Mouse (Mus musculus): ENCODE data around the gene Plekhg6.
A peak's percentile ranks its signal among the peaks of the same experiment; 100 is the strongest.

The Plekhg6 gene

DNA sequence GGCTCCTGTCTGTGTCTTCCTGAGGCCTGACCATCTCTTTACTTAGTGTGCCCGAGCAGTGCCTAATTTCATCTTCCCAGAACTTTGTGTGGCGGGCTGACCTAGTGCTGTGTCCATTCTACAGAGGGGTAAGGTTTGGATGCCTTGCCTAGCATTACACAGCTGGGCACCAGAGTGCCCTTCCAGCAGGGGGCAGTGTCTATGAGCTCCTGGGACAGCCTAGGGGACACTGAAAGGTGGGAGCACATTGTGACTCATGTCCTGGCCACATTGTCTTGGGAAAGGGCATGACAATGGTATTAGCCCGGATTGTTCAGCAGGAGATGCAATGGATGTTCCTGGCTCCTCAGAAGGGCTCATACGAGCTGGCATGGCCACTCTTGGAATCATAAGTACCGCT lies 52.4 kb downstream of the Plekhg6 start:
- peak; percentile 40 for DNase-seq (ENCODE audit: low read depth, low spot score)

DNA sequence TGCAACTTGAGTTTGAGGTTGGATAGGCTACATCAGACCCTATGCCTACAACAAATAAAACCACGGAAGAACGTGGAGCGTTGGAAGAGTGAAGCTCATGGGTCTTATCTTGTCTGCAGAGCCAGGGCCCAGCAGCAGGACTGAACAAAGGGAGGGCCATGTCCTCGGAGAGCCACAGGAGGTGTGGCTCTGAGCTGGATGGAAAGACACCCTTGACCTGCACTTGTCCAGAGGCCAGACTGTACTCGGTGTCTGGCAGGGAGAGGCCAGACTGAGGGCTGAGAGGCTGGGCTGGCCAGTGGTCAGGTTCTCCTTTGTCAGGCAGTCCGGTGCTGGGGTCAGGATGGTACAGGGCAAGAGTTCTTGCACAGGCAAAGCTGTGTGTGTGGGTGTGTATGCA lies 55.3 kb downstream of the Plekhg6 start:
- no peak for DNase-seq (ENCODE audit: low read depth, low spot score)

DNA sequence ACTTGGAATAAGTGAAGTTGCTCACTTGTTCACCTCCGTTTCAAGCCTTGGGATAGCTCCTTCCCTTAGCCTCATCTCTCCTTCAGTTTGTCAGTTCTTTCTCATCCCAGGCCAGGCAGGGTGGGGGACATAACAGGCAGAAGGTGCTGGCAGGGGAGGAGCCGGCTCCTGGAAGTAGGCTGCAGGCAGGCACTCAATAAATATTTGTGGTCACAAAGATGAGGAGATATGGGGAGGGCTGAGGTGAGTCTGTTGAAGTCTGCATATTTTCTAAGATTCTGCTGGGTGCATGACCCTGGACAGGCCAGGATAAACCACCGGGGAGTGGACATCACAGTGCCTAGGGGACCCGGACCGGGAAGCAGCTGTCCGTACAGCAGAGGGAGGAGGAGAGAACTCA lies 57.0 kb downstream of the Plekhg6 start:
- no peak for DNase-seq (ENCODE audit: low read depth, low spot score)

DNA sequence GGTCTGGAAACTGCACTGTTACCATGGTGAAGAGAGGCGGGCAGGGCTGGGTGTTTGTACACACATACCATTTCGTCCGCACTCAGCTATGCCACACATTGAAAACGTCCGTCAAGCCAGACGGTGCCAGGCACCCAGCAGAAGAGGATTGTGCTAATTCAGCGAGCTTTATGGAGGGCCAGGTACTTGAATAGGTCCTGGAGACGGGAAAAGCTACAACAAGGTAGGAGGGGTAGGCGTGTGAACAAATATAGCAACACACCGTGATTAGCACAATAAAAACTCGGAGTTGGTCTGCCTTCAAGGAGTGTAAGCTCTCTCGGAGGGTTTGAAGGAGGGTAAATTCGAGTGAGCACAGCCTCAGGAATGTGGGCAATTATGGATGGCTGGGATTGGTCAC lies 57.8 kb downstream of the Plekhg6 start:
- no peak for DNase-seq (ENCODE audit: low read depth, low spot score)

DNA sequence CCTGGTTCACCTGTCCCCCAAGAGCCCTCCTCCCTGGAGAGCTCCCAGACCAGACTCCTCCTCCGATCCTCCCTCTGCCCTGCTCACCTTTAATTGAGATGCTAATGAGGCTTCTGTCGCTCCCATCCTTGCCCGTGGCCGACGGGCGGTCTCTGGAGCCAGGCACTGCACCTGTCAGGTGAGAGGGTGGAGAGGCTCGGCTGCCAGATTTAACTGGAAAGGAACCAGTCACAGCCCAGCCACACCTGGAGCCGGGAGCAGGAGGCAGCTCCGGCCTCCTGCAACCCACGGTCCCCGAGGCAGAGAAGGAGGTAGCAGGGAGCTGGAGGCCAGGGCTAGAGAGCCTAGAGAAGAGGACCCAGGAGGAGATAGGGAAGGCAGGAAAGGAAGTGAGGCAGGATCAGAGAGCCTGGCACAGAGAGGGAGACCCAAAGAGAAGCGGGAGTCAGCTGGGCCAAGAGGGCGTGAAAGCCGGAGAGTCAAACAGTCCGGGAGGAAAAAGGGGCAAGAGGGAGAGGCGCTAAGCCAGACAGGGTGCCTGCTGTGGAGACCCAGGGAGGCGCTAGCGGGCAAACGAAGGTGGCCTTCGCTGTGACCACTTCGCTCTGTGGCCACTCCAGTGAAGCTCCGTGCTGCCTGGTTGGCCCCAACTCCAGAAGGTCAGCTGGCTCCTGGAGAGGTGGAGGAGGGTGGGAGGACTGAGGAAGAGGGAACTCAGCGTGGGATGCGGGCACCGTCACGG lies 59.3 kb downstream of the Plekhg6 start:
- no peak for DNase-seq (ENCODE audit: low read depth, low spot score)

DNA sequence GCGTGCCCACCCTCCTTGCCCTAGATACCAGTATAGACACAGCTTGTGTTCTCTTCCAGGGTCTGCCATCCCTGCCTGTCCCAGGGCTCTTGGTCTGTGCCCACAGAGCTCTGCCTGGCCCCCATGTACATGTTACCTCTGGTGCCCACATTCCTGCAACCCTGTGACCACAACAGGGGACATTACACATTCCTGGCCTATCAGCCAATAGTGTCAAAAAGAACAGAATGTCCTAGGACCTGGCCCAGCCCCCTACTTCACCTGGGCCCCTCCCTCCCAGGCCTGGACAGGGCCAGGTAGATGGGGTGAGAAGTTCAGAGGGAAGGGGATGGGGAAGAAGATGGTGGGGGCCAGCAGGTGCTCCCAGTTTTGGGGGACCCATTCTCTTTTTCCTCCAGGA lies 60.3 kb downstream of the Plekhg6 start, which contains the start of gene Scnn1a:
Scnn1a (plus strand) TSS at position 337 of the 400 bp plus-strand sequence.
- DNase-seq (ENCODE audit: low read depth, low spot score) = no peak

DNA sequence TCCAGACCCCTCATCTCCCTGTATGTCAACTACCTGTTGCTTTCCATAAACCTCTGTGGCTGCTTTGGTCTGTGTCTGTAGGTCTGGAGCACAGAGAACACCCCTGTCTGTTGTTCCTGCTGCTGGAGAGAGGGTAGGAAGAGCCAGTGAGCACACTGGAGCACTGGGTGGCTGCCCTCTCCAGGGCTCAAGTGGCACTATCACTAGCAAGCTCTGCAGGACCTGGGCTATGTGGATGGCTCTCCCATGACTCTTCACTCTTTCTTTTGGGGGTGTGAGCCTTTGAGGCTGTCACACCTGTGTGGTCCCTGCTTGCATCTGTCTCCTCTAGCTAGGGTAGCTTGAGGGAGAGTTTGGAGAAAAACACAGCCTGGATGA lies 60.7 kb downstream of the Plekhg6 start:
- DNase-seq (ENCODE audit: low read depth, low spot score) = no peak

DNA sequence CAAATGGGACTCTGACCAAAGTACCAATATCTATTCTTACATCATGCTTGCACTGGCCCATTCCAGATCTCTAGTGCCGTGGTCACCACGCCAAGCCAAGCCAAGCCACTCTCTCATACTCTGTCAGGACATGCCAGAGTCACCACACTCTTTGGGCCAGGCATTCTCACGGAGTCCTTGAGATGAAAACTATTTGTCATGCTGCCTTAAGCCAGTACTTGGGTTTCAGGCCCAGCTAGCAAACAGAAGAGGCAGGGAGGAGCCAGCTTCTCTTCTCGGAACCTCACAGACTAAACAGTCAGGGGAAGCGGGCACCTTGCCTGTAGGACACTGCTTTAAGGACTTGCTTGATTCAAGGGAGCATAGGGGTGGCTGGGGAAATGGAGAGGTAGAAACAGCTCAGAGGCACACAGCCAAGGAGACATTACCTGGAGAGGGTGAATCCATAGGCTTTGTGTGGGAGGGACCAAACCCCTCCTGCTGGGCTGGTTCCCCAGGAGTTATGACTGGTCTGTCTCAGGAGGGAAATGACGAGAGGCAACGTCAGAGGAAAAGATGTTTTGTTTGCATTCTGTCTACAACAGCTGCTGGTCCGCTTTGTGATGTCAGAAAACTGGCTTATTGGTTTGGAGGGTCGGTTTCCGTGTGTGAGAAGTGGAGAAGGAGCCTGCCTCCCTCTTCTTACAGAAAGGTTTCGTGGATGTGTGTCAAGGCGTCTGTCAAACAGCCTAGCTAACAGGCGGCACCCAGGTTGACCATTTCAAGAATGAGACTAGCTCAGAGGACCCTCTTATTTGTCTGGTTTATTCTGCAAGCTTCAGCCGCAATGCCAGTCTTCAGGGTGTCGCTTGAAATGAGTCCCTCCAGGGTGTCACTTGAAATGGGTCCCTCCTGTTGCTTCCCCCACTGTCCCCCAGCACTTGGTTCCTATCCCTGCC lies 61.3 kb downstream of the Plekhg6 start:
- DNase-seq (ENCODE audit: low read depth, low spot score) = no peak

DNA sequence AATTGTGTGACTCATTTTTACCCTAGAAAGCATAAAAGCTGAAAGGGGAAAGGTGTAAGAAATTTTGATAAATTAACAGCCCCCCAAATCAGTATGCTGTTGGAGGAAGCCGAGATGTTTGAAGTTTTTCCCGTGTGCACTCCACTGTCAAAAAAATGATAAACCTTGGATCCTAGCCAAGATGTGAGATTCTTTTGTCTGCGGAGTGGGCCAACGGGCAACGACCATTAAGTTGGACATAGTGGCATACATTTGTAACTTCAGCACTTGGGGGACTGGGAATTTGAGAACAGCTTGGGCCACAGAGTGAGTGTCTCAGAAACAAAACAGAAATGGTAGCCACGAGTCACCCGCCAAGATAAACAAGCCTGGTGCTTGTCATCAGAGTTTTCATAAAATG lies 63.5 kb downstream of the Plekhg6 start:
- DNase-seq (ENCODE audit: low read depth, low spot score) = no peak

DNA sequence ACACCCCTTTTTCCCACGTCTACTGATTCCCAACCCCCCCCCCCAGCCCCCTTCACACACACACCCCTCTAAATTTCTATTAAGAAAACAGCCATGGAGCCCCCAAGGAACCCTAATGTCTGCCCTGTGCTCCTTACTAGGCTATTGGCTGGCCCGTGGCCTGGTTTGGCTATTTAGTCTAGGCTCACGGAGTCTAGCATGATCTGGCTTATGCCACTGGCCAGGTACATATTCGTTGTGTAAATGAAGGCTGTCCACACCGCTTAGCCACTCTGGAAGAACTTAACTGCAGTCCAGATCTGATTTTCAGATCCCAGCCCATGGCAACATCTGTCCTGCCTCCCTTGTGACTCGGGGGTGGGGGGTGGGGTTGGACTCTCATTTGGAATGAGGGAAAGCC lies 65.8 kb downstream of the Plekhg6 start:
- no peak for DNase-seq (ENCODE audit: low read depth, low spot score)

DNA sequence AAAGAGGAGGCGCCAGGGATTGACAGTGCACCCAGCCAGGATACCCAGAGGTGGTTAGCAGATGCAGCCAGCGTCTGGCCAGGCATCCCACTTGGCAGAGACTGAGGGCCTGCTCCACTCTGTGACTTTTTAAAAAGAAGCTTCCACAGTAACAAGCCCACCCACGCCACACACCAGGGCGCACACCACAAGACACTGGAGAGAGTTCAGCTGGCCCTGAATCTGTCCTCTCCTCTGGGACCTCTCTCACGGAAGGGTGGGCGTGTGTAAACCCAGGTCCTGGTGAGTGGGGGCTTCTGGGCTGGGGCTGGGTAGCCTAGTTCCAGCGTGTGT lies 66.4 kb downstream of the Plekhg6 start:
- DNase-seq (ENCODE audit: low read depth, low spot score) = no peak

DNA sequence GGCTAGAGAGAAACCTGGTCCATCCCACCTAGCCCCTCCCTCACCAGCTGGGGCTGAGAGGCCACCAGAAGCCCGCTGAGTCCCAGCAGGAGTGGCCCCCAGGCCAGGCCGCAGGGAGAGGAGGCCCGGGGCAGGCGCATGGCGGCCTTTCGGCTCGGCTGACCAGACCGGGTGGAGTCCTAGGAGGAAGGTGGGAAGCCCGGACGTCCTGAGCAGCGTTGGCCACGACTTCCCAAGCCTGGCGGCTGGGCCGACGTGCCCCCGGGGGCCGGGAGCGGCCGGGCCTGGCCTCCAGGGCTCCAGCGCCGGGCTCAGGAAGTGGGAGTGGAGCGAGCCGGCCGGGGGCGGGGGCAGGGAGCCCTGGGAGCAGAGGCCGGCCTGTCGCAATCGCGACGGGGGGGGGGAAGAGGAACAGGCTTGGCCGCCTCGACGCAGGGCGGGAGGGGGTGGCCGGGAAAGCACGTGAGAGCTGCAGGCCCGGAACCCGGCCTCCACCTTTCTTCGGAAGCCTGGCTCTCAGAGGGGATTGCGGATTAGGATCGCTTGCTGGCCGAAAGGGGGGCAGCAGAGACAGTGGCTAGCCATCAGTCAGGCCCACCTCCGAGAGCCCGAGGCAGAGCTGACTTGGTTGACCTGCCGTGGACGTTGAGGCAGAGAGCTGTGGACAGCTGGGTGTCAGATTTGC lies 66.9 kb downstream of the Plekhg6 start, which contains the start of gene Ltbr:
Ltbr (minus strand) TSS at position 340 of the 685 bp plus-strand sequence.
- peak; percentile 48 for DNase-seq (ENCODE audit: low read depth, low spot score)
